Mouse (Mus musculus) embryonic fibroblast, embryonic 13.5 days (primary cell): ENCODE measurements around the gene Cish. TPM values are rescaled to one million over a fixed set of nuclear protein-coding genes. Genes with fewer than 3 reads are reported as not detected.

ENCODE experiments used
- H3K27ac ChIP-seq: 2 replicates; pipeline ENCODE4 v1.5.1; 2012; ENCODE audit warnings: low read length, control low read depth, inconsistent platforms; ENCODE audit not compliant: insufficient read depth
- H3K4me1 ChIP-seq: 2 replicates; pipeline ENCODE4 v1.6.1; 2011; ENCODE audit warnings: low read length; ENCODE audit not compliant: control insufficient read depth, insufficient read depth
- H3K4me3 ChIP-seq: 2 replicates; pipeline ENCODE4 v1.5.1; 2011; ENCODE audit warnings: mild to moderate bottlenecking, control low read depth, low read length; ENCODE audit not compliant: insufficient read depth
- CTCF ChIP-seq: IDR thresholded peaks from 2 replicates; pipeline ENCODE4 v1.5.1; 2011; ENCODE audit warnings: mild to moderate bottlenecking, control low read depth, low read length, moderate library complexity, borderline replicate concordance; ENCODE audit not compliant: insufficient read depth
- POLR2A ChIP-seq: IDR thresholded peaks from 2 replicates; pipeline ENCODE4 v1.6.1; 2011; ENCODE audit warnings: low read depth, mild to moderate bottlenecking, control low read depth, low read length, moderate library complexity
- polyA plus RNA-seq: library from polyadenylated mRNA; stranded (reverse); fragments of >200 nt; gene quantifications from 2 replicates; pipeline ENCODE4 v1.2.4, GENCODE M21; 2011; ENCODE audit warnings: low read depth; ENCODE audit not compliant: missing spikeins, insufficient read length

Gene Cish
- polyA plus RNA-seq, 1 experiment: 6.4 TPM

DNA sequence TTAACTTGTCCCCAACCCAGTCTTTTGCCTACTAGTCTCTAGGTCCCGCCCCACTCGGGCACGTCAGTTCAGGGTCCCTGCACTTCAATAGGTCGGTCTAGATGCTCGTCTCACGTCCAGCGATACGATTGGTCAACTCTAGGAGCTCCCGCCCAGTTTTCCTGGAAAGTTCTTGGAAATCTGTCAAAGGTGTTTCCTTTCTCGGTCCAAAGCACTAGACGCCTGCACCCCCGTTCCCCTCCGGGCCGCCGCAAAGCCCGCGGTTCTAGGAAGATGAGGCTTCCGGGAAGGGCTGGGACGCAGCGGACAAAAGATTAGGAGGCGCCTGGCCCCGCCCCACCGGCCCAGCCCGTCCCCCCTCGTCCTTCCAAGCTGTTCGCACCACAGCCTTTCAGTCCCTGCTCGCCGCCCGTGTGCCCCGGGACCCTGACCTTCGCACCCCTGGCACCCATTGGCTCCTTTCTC is 707 bp downstream of the Cish start:
- TF ChIP-seq CTCF (no peak), POLR2A (peak; percentile 76; the same call in 1 of the 2 replicates)
- Histone ChIP-seq H3K4me3 (peak overlapping the region; percentile 65), H3K27ac (peak overlapping the region; percentile 62), H3K4me1 (peaks cover 2% of the 10 kb centered on the region; the same call in 1 of the 2 replicates)

DNA sequence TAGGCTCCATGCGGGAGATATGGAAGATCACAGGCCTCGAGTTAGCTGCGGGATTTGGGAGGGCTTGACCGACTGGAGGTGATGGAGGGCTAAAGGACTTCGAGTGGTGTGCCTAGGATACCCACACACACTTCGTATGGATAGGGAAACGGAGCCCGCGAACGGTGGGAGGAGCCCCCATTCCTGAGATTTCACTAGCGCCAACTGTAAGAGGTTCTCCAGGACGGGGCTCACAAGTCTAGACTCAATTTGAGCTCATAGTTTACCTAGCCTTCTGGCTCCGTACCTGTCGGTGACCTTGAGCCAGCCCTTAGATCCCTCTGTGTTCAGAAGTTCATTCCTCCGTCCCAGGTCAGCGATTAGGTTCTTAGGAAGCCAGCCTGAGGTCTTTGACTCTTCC is 1.2 kb downstream of the Cish start:
- no peak for TF ChIP-seq POLR2A
- TF ChIP-seq CTCF: no peak
- Histone ChIP-seq H3K4me3 (peak overlapping the region; percentile 65), H3K27ac (peak overlapping the region; percentile 62), H3K4me1 (peaks cover 2% of the 10 kb centered on the region; the same call in 1 of the 2 replicates)

DNA sequence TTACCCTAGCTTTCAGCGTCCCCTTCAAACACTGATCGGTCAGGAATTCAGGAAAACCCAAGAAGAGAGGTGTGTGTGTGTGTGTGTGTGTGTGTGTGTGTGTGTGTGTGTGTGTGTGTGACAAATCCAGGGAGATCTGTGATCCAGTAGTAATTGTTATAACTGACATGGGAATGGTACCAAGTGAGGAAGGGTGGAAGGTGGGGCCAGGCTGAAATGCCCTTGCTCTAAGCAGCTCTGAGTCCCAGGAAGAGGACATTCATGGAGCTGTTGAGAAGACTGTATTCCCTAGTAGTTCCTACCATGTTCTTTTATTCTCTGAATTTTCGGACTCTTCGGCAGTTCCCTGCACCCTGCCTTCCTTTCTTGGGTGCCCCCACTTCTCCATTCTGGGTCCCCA is 1.8 kb downstream of the Cish start:
- Histone ChIP-seq H3K4me3 (peak overlapping the region; percentile 65), H3K27ac (no peak overlapping the region)
- no peak for TF ChIP-seq CTCF
- TF ChIP-seq POLR2A: no peak

DNA sequence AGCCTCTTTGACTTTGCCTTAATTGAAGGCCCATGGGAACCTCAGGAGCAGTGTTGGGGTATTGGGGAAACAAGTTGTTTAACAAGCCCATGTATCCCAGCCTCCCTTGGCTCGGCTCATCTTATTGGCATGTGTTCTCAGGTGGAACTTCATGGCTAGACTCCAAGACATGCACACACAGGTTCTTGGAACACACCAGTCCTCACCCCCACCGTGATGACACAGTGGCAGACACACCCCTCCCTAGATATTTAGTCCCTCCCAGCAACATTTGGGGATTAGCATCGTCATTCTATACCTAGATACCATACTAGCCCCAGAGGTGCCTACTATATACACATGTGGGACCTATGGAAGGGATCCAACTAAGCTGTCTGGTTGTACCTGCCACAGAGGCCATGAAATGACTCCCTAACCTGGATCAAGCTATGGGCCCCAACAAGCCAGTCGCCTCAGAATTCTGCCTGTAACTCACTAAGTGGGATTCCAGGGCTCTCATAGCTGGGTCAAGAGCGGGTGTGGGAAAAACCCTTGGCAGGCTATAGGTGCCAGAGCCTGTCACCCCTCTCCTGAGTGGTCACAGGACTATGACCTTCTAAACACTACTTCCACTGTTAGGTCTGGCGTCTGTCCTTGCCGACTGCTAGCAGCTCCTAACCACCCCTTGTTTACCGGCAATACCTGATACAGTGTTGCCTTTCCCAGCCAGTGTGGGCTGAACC is 2.4 kb downstream of the Cish start:
- Histone ChIP-seq H3K27ac (no peak overlapping the region), H3K4me1 (peaks cover 2% of the 10 kb centered on the region; the same call in 1 of the 2 replicates), H3K4me3 (no peak overlapping the region; the same call in 1 of the 2 replicates)
- no peak for TF ChIP-seq POLR2A
- no peak for TF ChIP-seq CTCF

More for the DNA sequence above, 1.8 kb downstream of the Cish start:
- H3K4me1 ChIP-seq: peaks cover 2% of the 10 kb centered on the region; the same call in 1 of the 2 replicates

DNA sequence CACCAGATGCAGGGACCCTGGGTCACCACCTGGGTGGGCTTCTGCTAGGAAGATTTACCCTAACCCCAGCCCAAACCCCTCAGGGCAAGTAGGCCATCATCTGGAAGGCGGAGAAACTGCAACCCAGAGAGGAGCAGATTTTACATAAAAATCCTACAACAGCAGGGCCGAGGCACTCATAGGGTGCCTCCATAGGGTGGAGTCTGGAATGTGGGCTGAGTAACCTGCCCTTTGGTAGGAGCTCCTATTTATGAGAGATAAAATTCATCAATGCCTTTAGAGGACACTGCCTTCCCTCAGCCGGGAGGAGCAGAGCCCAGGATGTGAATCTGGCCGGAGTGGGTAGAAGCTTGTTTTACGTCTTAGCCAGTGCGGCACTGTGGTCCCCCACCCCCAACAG is 3.0 kb downstream of the Cish start:
- H3K4me3 ChIP-seq: no peak overlapping the region

DNA sequence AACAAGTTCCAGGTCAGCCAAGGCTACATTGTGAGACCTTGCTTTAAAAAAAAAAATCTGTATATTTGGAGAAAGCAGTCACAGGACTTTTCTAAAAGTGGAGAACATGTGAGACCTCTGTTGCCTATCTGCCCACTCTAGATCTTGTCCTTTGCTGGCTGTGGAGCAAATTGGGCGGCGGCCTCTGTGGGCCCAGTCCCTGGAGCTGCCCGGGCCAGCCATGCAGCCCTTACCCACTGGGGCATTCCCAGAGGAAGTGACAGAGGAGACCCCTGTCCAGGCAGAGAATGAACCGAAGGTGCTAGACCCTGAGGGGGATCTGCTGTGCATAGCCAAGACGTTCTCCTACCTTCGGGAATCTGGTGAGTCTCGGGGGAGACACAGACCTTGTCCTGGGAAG is 4.0 kb downstream of the Cish start:
- TF ChIP-seq CTCF (no peak), POLR2A (no peak)
- Histone ChIP-seq H3K4me3 (no peak overlapping the region), H3K4me1 (peaks cover 2% of the 10 kb centered on the region; the same call in 1 of the 2 replicates), H3K27ac (no peak overlapping the region)

More for the DNA sequence above, 3.0 kb downstream of the Cish start:
- no peak for TF ChIP-seq CTCF
- TF ChIP-seq POLR2A: no peak
- Histone ChIP-seq H3K4me1 (peaks cover 2% of the 10 kb centered on the region; the same call in 1 of the 2 replicates), H3K27ac (no peak overlapping the region)

DNA sequence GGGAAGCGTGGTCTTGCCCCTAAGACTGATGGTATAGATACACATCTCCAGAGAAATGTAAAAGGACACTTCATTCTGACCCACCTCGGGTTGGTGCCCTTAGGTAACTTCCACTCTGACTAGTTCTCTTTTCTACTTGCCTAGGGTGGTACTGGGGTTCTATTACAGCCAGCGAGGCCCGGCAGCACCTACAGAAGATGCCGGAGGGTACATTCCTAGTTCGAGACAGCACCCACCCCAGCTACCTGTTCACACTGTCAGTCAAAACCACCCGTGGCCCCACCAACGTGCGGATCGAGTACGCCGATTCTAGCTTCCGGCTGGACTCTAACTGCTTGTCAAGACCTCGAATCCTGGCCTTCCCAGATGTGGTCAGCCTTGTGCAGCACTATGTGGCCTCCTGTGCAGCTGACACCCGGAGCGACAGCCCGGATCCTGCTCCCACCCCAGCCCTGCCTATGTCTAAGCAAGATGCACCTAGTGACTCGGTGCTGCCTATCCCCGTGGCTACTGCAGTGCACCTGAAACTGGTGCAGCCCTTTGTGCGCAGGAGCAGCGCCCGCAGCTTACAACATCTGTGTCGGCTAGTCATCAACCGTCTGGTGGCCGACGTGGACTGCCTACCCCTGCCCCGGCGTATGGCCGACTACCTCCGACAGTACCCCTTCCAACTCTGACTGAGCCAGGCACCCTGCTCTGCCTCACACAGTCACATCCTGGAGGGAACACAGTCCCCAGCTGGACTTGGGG is 4.6 kb downstream of the Cish start:
- no peak for TF ChIP-seq POLR2A
- no peak for TF ChIP-seq CTCF
- Histone ChIP-seq H3K4me1 (peaks cover 2% of the 10 kb centered on the region; the same call in 1 of the 2 replicates), H3K27ac (no peak overlapping the region), H3K4me3 (no peak overlapping the region)

DNA sequence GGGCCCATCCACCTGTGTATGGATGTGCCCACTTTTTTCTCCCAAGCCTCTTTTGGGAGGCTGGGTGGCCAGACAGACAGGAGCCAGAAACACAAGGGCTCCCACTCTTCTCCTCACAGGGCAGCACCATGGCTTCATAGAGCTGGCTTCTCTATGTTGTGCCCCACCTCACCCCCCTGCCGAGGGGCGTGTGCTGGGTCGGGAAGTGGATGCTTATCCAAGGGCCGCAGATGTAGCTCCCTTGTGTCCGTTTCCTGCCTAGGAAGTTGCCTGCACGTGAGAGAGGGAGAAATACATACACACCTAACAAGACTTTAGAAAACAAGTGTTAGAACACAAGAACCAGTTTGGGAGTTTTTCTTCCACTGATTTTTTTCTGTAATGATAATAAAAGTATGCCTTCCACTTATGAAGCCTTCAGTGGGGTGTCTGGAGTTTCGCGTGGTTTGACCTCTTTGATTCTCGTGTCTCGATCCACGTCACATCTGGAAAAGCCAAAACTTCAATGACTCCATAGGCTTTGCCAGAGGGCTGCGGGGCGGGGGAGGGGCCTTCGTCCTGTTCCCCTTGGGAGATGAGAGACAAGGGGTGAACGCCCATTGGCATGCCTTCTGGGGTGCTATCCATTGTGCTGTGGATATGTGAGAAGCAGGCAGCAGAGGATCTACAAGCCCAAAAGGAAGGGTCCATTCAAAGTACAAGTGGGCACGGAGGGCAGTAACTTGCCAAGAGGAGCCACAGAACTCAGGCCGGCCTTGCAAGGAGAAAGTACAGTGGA is 5.9 kb downstream of the Cish start:
- H3K27ac ChIP-seq: no peak overlapping the region
- TF ChIP-seq CTCF: no peak
- TF ChIP-seq POLR2A: no peak
- H3K4me1 ChIP-seq: no peaks in the 10 kb centered on the region; the same call in 1 of the 2 replicates
- H3K4me3 ChIP-seq: no peak overlapping the region

DNA sequence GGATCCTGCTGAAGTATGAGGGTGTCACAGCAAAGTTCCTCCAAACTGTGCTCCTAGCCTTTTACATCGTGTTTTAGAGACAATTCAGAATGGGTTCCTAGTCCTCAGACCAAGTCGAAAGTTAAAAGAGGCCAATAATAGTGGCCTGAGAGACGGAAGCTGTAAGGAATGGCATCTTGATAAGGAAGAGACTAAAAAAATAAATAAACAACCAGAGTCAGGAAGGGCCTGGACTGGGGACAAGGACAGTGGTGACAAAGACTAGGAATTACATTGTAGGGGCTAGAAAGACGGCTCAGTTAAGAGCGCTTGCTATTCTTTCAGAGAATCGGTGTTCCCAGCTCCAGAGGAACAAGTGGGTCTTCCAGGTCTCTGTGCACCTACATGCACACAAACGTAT is 6.8 kb downstream of the Cish start:
- TF ChIP-seq POLR2A (no peak), CTCF (no peak)
- H3K4me3 ChIP-seq: no peak overlapping the region
- H3K4me1 ChIP-seq: no peaks in the 10 kb centered on the region; the same call in 1 of the 2 replicates
- no peak overlapping the region for H3K27ac ChIP-seq
